Mouse (Mus musculus) olfactory bulb, adult 2 months (tissue): ENCODE measurements at regions not wholly inside any gene's neighbourhood (a gene's known extent, or its start where the extent isn't known, plus 50 kb on each side); places are given as distances from the start of the nearest gene placed in this dataset.

ENCODE experiments used
- CTCF ChIP-seq: fragments of 200-500 bp; IDR thresholded peaks from 2 replicates; pipeline ENCODE4 v1.5.1; 2012; ENCODE audit warnings: low read depth, mild to moderate bottlenecking, low read length, moderate library complexity; ENCODE audit not compliant: insufficient read depth
- POLR2A ChIP-seq: fragments of 200-500 bp; IDR thresholded peaks from 2 replicates; pipeline ENCODE4 v1.6.1; 2012; ENCODE audit warnings: mild to moderate bottlenecking, low read depth, low read length, moderate library complexity; ENCODE audit not compliant: insufficient read depth

DNA sequence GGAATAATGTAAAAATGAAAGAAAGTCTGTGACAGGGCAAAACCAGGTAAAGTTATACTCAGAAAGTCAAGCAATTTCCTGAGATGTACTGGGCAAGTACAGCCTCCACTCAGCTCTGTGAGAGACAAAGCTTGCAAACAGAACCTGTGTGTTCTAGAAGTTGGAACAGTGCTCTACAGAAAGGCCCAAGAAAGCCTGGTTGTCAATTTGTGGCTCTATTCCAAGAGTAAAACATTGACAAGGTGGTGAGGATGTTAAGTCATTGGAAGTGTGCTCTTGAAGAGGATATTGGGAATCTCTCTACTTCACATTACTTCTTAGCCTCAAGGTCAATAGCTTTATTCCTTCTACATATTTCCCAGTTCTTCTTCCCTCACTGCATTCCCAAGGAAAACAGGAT, 129.9 kb upstream of the Plxna2 start:
- TF ChIP-seq CTCF (no peak), POLR2A (no peak)
